Mouse (Mus musculus) testis, postnatal 10 days (tissue): Measurements from ENCODE around the gene Uhmk1.

ENCODE experiments used
- DNase-seq: peaks from one replicate; pipeline ENCODE4 v3.0.0; 2021; ENCODE audit warnings: low spot score

The Uhmk1 gene

DNA sequence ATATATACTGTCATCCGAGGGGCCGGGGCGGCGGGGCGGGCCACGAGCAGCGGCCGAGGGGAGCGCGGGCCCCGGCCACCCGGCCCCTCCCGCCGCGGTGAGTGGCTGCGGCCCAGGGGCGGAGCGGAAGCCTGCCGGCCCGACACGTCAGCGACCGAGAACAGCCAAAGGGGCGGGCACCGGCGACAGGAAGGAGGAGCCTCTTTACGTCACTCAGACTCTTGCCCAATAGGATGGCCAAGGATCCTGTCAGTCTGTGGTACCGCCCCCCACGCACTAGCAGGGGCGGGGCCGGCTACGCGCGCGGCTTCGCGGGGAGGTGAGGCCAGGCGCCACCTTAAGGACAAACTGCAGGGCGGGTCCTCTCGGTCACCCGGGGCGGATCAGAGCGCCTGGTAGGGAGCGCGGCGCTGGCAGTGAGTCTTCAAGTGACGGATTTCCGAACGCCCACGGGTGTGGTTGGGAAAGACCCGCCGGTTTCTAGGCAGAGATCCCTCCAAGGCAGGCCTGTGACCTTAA is 40.3 kb downstream of the Uhmk1 start, which contains the start of gene Uap1:
TSS of gene Uap1 (minus strand) at position 144 of the 519 bp plus-strand sequence.
- peak; percentile 98 for DNase-seq

DNA sequence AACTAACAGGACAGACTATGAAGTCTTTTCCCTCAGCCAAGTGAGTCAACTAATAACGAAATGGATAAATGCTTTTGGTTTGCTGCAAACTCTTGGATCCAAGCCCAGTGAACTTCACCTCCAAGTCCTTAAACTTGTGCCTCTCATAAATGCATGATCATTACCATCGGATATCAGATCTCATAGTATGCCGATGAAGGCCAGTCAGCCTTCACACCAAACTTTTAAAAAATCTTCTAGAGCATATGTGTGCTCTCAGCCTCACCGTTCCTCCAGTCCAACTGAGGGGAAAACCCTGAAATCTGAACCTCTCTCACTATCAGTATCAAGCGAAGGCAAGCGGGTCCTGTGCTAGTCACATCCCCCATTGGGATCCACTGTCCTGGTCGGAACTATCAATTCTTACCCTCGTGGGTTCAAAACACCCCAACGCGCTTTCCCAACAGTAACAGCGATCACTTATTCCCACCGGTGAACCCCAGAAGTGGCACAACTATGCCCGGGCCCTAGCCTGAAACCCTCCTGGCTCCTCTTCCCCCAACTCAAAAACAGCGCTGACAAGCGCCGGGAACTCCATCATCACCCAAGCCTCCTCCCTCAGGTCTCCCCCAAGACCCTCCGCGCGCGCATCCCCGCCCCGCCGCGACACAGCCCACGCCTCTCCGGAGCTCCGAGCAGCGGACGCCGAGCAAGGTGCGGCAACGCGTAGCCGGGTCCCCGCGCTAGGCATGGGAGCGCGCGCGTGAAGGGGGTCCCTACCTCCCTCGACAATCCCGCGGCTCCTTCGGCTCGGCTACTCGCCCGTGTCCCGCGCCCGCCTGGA is 41.0 kb downstream of the Uhmk1 start:
- no peak for DNase-seq

DNA sequence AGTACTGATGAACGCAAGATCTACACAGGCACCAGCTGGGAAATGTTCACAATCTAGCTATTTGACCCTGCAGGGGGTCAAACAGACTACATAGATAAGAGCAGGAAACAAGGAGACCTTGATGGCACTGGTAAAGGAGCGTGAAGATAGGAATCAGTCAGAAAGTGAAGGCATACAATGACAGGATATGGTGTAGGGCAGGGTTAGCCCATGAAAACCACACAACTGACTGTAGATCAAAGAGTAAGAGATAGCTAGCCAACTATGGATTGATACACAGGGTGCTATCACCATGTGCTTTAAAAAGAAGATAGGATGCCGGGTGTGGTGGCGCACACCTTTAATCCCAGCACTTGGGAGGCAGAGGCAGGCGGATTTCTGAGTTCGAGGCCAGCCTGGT is 47.4 kb downstream of the Uhmk1 start:
- no peak for DNase-seq

- DNase-seq, result no peak
These were observed 50.3 kb downstream of the Uhmk1 start for GRCm38 (mm10) chr1:170164913-170165312.

DNA sequence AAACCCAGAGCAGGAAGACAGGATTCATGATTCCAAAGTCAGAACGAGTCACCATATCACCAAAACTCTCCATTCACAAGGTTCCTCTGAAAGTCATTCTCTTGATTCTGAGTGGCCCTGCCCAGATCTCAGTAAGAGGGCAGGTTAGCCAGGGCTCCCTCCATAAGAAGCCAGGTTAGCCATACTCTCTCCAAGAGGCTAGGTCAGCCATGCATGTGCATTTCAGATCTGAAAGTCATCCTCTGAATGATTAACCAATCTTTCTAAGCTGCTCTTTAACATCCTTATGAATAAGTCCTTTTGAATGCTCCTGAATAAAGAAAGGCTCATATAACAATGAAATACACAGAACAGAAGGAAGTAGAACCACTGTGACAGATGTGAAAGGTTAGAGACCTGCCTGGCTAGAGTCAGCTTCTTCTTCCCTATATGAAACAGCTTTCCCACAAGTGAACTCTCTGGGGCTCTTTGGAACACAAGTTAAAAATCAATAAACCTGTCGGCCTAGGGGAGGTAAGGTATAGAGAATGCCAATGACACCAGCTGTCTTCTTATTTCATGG is 51.1 kb downstream of the Uhmk1 start:
- DNase-seq, result no peak

DNA sequence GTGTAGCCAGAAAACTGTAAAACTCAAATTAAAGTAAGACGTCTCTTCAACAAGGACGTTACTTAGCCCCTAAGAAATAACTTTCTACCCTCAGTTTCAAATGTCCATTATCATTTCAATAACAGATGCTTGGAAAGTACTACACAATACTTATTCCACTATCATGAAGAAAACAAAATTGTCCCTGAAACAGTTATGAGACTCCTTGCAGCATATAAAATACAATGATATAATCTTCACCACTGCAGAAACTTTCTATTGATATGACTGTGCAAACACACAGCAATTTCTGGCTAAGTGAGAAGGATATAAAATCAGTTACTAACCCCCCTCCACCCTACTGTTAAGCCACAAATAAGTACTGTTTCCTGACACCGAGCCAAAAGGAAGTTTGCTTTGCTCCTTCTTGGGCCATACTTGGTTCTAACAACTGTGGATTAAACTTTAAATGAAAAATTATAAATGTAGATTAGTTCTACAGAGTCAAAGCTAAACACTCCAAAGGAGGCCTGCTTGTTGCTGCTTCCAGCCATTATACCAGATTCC is 51.7 kb downstream of the Uhmk1 start:
- no peak for DNase-seq

DNA sequence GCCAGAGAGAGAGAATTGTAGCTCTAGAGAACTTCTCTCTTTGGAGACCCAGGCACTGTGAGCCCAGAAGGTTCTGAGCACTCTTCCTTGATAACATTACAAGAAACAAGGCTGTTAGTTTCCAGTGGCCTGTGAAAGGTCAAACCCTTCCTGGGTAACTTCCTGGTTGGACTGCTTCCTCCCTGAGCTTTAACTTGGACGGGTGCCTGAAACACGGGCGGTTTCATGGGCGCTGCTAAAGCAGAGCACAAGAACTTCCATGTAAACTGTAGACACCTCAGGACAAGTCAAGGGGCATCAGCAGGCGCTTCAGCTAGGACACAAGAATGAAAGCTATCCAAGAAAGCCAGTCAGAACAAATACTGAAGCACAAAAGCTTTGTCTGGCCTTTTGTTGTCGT is 53.3 kb downstream of the Uhmk1 start:
- DNase-seq, result no peak

GRCm38 (mm10) chr1:170160397-170160938 is 54.7 kb downstream of the Uhmk1 start:
- DNase-seq, result no peak

DNA sequence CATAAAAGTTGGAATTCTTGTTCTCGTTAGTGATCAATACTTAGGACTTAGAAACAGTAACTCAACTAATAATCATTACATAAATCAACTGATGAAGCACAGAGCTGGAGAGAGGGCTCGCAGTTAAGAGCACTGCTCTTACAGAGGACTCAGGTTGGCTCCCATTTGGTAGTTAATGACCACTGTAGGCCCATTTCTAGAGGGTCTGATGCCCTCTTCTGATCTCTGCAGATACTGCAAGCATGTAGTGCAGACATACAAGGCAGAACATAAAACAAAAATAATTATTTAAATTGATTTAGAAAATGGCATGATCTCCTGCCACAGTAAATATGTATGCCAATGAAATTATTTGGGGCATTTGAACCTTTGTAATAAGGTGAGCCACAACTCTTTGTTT is 55.5 kb downstream of the Uhmk1 start:
- DNase-seq, result peak; percentile 7

DNA sequence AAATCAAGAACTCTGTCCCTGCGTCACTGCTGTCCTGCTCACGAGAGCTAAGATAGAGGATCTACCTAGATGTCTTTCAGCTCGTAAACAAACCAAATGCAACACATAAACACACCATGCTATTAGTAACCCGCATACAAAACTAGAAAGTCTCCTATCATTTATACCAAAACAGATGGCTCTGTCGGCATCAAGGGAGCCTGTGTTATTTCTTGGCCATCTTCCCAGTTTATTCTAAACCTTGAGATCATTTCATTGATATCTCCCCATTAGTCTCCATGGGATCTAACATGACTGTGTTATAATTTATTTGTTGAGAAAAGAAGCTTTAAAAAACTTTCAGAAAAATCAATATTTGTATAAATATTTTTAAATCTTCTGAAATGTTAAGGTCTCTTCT is 59.4 kb downstream of the Uhmk1 start:
- no peak for DNase-seq

GRCm38 (mm10) chr1:170155298-170155697 is 59.9 kb downstream of the Uhmk1 start:
- DNase-seq, result no peak

DNA sequence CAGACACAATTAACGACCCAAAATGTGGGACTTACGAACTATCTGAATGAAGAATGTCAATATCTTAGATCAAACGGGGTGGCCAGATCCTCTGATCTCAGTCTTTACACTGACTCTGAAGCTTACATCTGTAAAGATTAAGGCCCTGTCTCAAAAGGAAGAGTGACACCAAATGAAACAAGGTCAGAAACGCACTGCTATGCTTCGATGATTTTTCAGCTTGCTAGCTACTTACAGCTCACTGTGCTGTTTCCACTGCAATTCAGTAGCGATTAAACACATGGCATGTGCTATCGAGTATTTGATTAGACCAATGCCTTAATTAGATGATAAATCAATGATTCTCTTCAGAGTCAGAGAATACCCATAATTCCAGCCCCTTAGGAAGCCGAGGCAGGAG is 61.2 kb downstream of the Uhmk1 start:
- no peak for DNase-seq

DNA sequence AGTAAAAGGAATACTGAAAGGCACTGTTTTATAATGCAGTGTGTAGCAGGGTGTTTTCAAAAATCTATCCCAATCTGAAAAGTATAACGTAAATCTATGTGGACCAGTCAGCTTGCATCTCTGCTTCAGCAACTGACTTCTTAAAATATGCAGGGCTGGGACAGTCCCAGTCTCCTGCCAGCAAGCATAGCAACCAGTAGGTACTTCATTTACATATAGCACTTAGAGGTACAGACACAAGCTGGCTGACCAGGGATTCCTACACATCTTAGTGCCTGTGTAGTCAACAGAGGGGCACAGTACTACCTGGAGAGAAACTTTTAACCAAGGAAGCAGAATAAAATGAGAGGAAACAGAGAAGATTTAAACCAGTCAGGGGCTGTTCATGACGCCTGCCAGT is 62.6 kb downstream of the Uhmk1 start:
- DNase-seq, result no peak

DNA sequence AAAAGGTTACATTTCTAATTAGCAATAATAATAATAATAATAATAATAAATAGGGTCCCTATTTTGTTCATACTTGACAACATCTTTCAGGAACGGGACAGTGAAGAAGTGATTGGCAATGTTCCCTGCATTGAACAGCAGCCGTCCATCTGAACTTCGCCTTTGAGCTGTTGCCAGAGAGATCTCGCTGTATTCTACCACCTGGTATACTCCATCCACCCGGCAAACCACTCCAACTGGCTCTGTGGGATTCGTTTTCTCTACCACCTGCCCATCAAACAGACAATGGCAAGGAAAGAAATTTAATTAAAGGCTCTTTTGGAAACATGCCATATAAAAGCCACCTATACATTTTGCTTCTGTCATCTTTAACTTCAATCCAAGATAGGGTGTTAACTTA is 64.3 kb downstream of the Uhmk1 start:
- DNase-seq, result no peak

- DNase-seq, result no peak
These were observed 65.4 kb downstream of the Uhmk1 start for GRCm38 (mm10) chr1:170149756-170150155.

- peak; percentile 15 for DNase-seq
These were observed 66.7 kb downstream of the Uhmk1 start for GRCm38 (mm10) chr1:170148536-170148935.

- DNase-seq, result no peak
These were observed 67.3 kb downstream of the Uhmk1 start for GRCm38 (mm10) chr1:170147651-170148448.

GRCm38 (mm10) chr1:170145606-170146005 is 69.6 kb downstream of the Uhmk1 start:
- DNase-seq, result peak; percentile 16
